Comparison of ENCODE assay signal across 36 mouse cellular contexts in genomic region chr12:87864048-87864447, GRCm38 (mm10). TPM values are rescaled to one million over a fixed set of nuclear protein-coding genes. Genes with fewer than 3 reads are reported as not detected.
"Had no signal": no experiment of that assay in that cellular context is flagged by ENCODE, and none has a peak within 500 bp of the region (broad histone marks: within the 10 kb centered on the region; RNA-seq: fewer than 3 reads in every experiment).

No protein-coding gene starts in this region.

RNA-seq across cellular contexts. Expression of gene Gm2016, which starts 9.8 kb away (rescaled TPM):
- total RNA-seq: forebrain, postnatal 0 days; gastrocnemius, adult 18-20 months; gastrocnemius, adult 8-10 months; gastrocnemius, postnatal 14 days; gastrocnemius, postnatal 36 days; heart, adult 18-20 months; heart, adult 8-10 months; heart, postnatal 14 days; heart, postnatal 36 days; hematopoietic stem cell, adult 5-6 weeks; layer of hippocampus, adult 18-20 months; layer of hippocampus, adult 8-10 months; layer of hippocampus, postnatal 14 days; layer of hippocampus, postnatal 36 days; left cerebral cortex, adult 18-20 months; left cerebral cortex, adult 8-10 months; left cerebral cortex, postnatal 10 days; left cerebral cortex, postnatal 25 days; left cerebral cortex, postnatal 4 days; liver, adult 2 months had no signal
- polyA plus RNA-seq: forebrain, postnatal 0 days; gonadal fat pad, adult 2 months; heart, embryonic 10.5 days; heart, embryonic 12.5 days; heart, embryonic 15.5 days; heart, postnatal 0 days; hindbrain, embryonic 11.5 days; hindbrain, embryonic 13.5 days; hindbrain, embryonic 15.5 days; inflammation-experienced regulatory T-cells, adult 6 months; intestine, embryonic 15.5 days; intestine, postnatal 0 days; kidney, embryonic 16.5 days; large intestine, adult 2 months; limb, embryonic 11.5 days; limb, embryonic 14.5 days; liver, adult 2 months; liver, embryonic 14.5 days had no signal

RNA-seq across cellular contexts. Expression of gene Gm2001, which starts 21.9 kb away (rescaled TPM):
- total RNA-seq: forebrain, postnatal 0 days; gastrocnemius, adult 18-20 months; gastrocnemius, adult 8-10 months; gastrocnemius, postnatal 14 days; gastrocnemius, postnatal 36 days; heart, adult 18-20 months; heart, adult 8-10 months; heart, postnatal 14 days; heart, postnatal 36 days; hematopoietic stem cell, adult 5-6 weeks; layer of hippocampus, adult 18-20 months; layer of hippocampus, adult 8-10 months; layer of hippocampus, postnatal 14 days; layer of hippocampus, postnatal 36 days; left cerebral cortex, adult 18-20 months; left cerebral cortex, adult 8-10 months; left cerebral cortex, postnatal 10 days; left cerebral cortex, postnatal 25 days; left cerebral cortex, postnatal 4 days; liver, adult 2 months had no signal
- polyA plus RNA-seq: forebrain, postnatal 0 days; gonadal fat pad, adult 2 months; heart, embryonic 10.5 days; heart, embryonic 12.5 days; heart, embryonic 15.5 days; heart, postnatal 0 days; hindbrain, embryonic 11.5 days; hindbrain, embryonic 13.5 days; hindbrain, embryonic 15.5 days; inflammation-experienced regulatory T-cells, adult 6 months; intestine, embryonic 15.5 days; intestine, postnatal 0 days; kidney, embryonic 16.5 days; large intestine, adult 2 months; limb, embryonic 11.5 days; limb, embryonic 14.5 days; liver, adult 2 months; liver, embryonic 14.5 days had no signal

RNA-seq across cellular contexts. Expression of gene Gm2022, which starts 31.1 kb away (rescaled TPM):
- total RNA-seq: forebrain, postnatal 0 days; gastrocnemius, adult 18-20 months; gastrocnemius, adult 8-10 months; gastrocnemius, postnatal 14 days; gastrocnemius, postnatal 36 days; heart, adult 18-20 months; heart, adult 8-10 months; heart, postnatal 14 days; heart, postnatal 36 days; hematopoietic stem cell, adult 5-6 weeks; layer of hippocampus, adult 18-20 months; layer of hippocampus, adult 8-10 months; layer of hippocampus, postnatal 14 days; layer of hippocampus, postnatal 36 days; left cerebral cortex, adult 18-20 months; left cerebral cortex, adult 8-10 months; left cerebral cortex, postnatal 10 days; left cerebral cortex, postnatal 25 days; left cerebral cortex, postnatal 4 days; liver, adult 2 months had no signal
- polyA plus RNA-seq: forebrain, postnatal 0 days; gonadal fat pad, adult 2 months; heart, embryonic 10.5 days; heart, embryonic 12.5 days; heart, embryonic 15.5 days; heart, postnatal 0 days; hindbrain, embryonic 11.5 days; hindbrain, embryonic 13.5 days; hindbrain, embryonic 15.5 days; inflammation-experienced regulatory T-cells, adult 6 months; intestine, embryonic 15.5 days; intestine, postnatal 0 days; kidney, embryonic 16.5 days; large intestine, adult 2 months; limb, embryonic 11.5 days; limb, embryonic 14.5 days; liver, adult 2 months; liver, embryonic 14.5 days had no signal

RNA-seq across cellular contexts. Expression of gene BB287469, which starts 47.7 kb away (rescaled TPM):
- total RNA-seq: forebrain, postnatal 0 days; gastrocnemius, adult 18-20 months; gastrocnemius, adult 8-10 months; gastrocnemius, postnatal 14 days; gastrocnemius, postnatal 36 days; heart, adult 18-20 months; heart, adult 8-10 months; heart, postnatal 14 days; heart, postnatal 36 days; hematopoietic stem cell, adult 5-6 weeks; layer of hippocampus, adult 18-20 months; layer of hippocampus, adult 8-10 months; layer of hippocampus, postnatal 14 days; layer of hippocampus, postnatal 36 days; left cerebral cortex, adult 18-20 months; left cerebral cortex, adult 8-10 months; left cerebral cortex, postnatal 10 days; left cerebral cortex, postnatal 25 days; left cerebral cortex, postnatal 4 days; liver, adult 2 months had no signal
- polyA plus RNA-seq: forebrain, postnatal 0 days; gonadal fat pad, adult 2 months; heart, embryonic 10.5 days; heart, embryonic 12.5 days; heart, embryonic 15.5 days; heart, postnatal 0 days; hindbrain, embryonic 11.5 days; hindbrain, embryonic 13.5 days; hindbrain, embryonic 15.5 days; inflammation-experienced regulatory T-cells, adult 6 months; intestine, embryonic 15.5 days; intestine, postnatal 0 days; kidney, embryonic 16.5 days; large intestine, adult 2 months; limb, embryonic 11.5 days; limb, embryonic 14.5 days; liver, adult 2 months; liver, embryonic 14.5 days had no signal

RNA-seq across cellular contexts. Expression of gene Gm2035, which starts 55.6 kb away (rescaled TPM):
- total RNA-seq: forebrain, postnatal 0 days; gastrocnemius, adult 18-20 months; gastrocnemius, adult 8-10 months; gastrocnemius, postnatal 14 days; gastrocnemius, postnatal 36 days; heart, adult 18-20 months; heart, adult 8-10 months; heart, postnatal 14 days; heart, postnatal 36 days; hematopoietic stem cell, adult 5-6 weeks; layer of hippocampus, adult 18-20 months; layer of hippocampus, adult 8-10 months; layer of hippocampus, postnatal 14 days; layer of hippocampus, postnatal 36 days; left cerebral cortex, adult 18-20 months; left cerebral cortex, adult 8-10 months; left cerebral cortex, postnatal 10 days; left cerebral cortex, postnatal 25 days; left cerebral cortex, postnatal 4 days; liver, adult 2 months had no signal
- polyA plus RNA-seq: forebrain, postnatal 0 days; gonadal fat pad, adult 2 months; heart, embryonic 10.5 days; heart, embryonic 12.5 days; heart, embryonic 15.5 days; heart, postnatal 0 days; hindbrain, embryonic 11.5 days; hindbrain, embryonic 13.5 days; hindbrain, embryonic 15.5 days; inflammation-experienced regulatory T-cells, adult 6 months; intestine, embryonic 15.5 days; intestine, postnatal 0 days; kidney, embryonic 16.5 days; large intestine, adult 2 months; limb, embryonic 11.5 days; limb, embryonic 14.5 days; liver, adult 2 months; liver, embryonic 14.5 days had no signal
